Mouse (Mus musculus): ENCODE measurements around the gene Rnft1. TPM values are rescaled to one million over a fixed set of nuclear protein-coding genes. Genes with fewer than 3 reads are reported as not detected.

Rnft1 gene
- polyA plus RNA-seq, 1 experiment from 2014 or later, result 22.6 TPM

DNA sequence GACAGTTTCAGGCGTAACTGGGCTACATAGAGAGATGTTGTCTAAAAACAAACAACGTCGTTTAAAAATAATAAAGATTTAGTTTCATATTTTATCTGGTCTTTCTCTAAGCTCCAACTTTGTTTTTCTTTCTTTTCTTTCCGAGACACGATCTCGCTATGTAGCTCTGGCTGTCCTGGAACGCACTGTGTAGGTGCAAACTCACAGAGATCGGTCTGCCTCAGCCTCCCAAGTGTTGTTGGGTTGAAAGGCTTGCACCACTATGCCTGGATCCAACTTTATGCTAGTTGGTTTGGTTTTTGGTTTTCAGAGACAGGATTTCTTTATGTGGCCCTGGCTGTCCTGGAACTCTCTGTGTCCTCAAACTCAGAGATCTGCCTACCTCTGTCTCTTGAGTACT lies 61.1 kb downstream of the Rnft1 start:
- WGBS, result 83% methylated on average over 8 of the region's 8 CpGs
- peak overlapping the region; percentile 58 for H3K4me2 ChIP-seq (ENCODE audit: low read depth, low read length, severe bottlenecking)
- no peak overlapping the region for H3K27ac ChIP-seq (ENCODE audit: low read depth, low read length)
- H3K4me1 ChIP-seq (replicated peaks; ENCODE audit: control insufficient read depth, insufficient read depth, low read length), result 0 out of 2 replicates have a peak, but pooled peaks cover 6% of the 10 kb centered on the region
- no peaks in the 10 kb centered on the region for H3K36me3 ChIP-seq (ENCODE audit: control insufficient read depth, insufficient read depth, low read length)
- ATAC-seq (replicated peaks; ENCODE audit: low FRiP score) (no peak), DNase-seq (ENCODE audit: low spot score) (no peak)
- H3K27me3 ChIP-seq (ENCODE audit: control insufficient read depth, insufficient read depth, low read length), result no peaks in the 10 kb centered on the region
- H3K4me3 ChIP-seq (ENCODE audit: low read depth, low read length), result peak overlapping the region; percentile 98
- peak overlapping the region; percentile 48; the same call in 1 of the 2 replicates for H3K9ac ChIP-seq (ENCODE audit: low read length)
- no peaks in the 10 kb centered on the region for H3K9me3 ChIP-seq (ENCODE audit: control insufficient read depth, low read length)

DNA sequence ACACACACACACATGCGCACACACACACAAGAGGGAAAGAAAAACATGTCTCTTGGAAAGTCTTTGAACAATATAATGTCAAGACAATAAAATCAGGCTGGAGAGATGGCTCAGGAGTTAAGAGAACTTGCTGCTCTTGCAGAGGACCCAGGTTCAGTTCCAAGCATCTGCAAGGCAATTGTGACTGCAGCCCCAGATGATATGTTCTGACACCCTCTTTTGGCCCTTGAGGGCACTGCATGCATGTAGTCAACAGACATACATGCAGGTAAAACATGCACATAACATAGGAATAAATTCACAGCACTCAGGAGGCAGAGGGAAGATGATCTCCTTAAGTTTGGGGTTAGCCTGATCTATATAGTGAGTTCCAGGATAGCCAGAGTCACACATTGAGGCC lies 63.0 kb downstream of the Rnft1 start:
- Histone ChIP-seq H3K4me1 (replicated peaks; ENCODE audit: control insufficient read depth, insufficient read depth, low read length) (0 out of 2 replicates have a peak, but pooled peaks cover 6% of the 10 kb centered on the region), H3K4me3 (ENCODE audit: low read depth, low read length) (no peak overlapping the region), H3K27ac (ENCODE audit: low read depth, low read length) (no peak overlapping the region), H3K4me2 (ENCODE audit: low read depth, low read length, severe bottlenecking) (no peak overlapping the region), H3K9ac (ENCODE audit: low read length) (no peak overlapping the region), H3K36me3 (ENCODE audit: control insufficient read depth, insufficient read depth, low read length) (no peaks in the 10 kb centered on the region), H3K27me3 (ENCODE audit: control insufficient read depth, insufficient read depth, low read length) (no peaks in the 10 kb centered on the region), H3K9me3 (ENCODE audit: control insufficient read depth, low read length) (no peaks in the 10 kb centered on the region)
- no peak for ATAC-seq (replicated peaks; ENCODE audit: low FRiP score)
- DNase-seq (ENCODE audit: low spot score), result no peak
- 100% methylated on average over 1 of the region's 1 CpGs for WGBS

Other genes starting within 250 kb of the Rnft1 start
- 53.6 and 54.9 TPM in 2 replicates for gene Ints2, start 227.1 kb upstream of the Rnft1 start, polyA plus RNA-seq (2014; fragmentation: Nextera tagmentation; extraction: Ambion mirVana)
- gene Med13, start 127.1 kb upstream of the Rnft1 start, polyA plus RNA-seq (2014; fragmentation: Nextera tagmentation; extraction: Ambion mirVana), result 15.5 and 16.4 TPM in 2 replicates
- 62.2 and 66.4 TPM in 2 replicates for gene Rps6kb1, start 60.1 kb downstream of the Rnft1 start, polyA plus RNA-seq (2014; fragmentation: Nextera tagmentation; extraction: Ambion mirVana)
- gene Tubd1, start 60.3 kb downstream of the Rnft1 start, polyA plus RNA-seq (2014; fragmentation: Nextera tagmentation; extraction: Ambion mirVana), result 13.9 TPM in 2 replicates
- gene Vmp1, start 199.2 kb downstream of the Rnft1 start, polyA plus RNA-seq (2014; fragmentation: Nextera tagmentation; extraction: Ambion mirVana), result 82.6 and 89.4 TPM in 2 replicates
- gene Ptrh2, start 199.3 kb downstream of the Rnft1 start, polyA plus RNA-seq (2014; fragmentation: Nextera tagmentation; extraction: Ambion mirVana), result 43.2 and 44.8 TPM in 2 replicates